Mouse (Mus musculus) ES-E14 (cell line): ENCODE data around the gene Cdkn2aipnl.

Experiments
- CHD2 ChIP-seq: IDR thresholded peaks from 2 replicates; pipeline ENCODE4 v1.6.1; 2014; ENCODE audit warnings: mild to moderate bottlenecking, low read depth, low read length, inconsistent platforms
- HCFC1 ChIP-seq: IDR thresholded peaks from 2 replicates; pipeline ENCODE4 v1.6.1; 2012; ENCODE audit warnings: low read length, inconsistent platforms, borderline replicate concordance; ENCODE audit not compliant: insufficient read depth
- MAFK ChIP-seq: IDR thresholded peaks from 2 replicates; pipeline ENCODE4 v1.6.1; 2014; ENCODE audit warnings: mild to moderate bottlenecking, low read depth, low read length, inconsistent platforms; ENCODE audit not compliant: insufficient read depth
- ZC3H11A ChIP-seq: IDR thresholded peaks from 2 replicates; pipeline ENCODE4 v1.6.1; 2012; ENCODE audit warnings: low read depth, mild to moderate bottlenecking, inconsistent platforms, low read length, borderline replicate concordance

DNA sequence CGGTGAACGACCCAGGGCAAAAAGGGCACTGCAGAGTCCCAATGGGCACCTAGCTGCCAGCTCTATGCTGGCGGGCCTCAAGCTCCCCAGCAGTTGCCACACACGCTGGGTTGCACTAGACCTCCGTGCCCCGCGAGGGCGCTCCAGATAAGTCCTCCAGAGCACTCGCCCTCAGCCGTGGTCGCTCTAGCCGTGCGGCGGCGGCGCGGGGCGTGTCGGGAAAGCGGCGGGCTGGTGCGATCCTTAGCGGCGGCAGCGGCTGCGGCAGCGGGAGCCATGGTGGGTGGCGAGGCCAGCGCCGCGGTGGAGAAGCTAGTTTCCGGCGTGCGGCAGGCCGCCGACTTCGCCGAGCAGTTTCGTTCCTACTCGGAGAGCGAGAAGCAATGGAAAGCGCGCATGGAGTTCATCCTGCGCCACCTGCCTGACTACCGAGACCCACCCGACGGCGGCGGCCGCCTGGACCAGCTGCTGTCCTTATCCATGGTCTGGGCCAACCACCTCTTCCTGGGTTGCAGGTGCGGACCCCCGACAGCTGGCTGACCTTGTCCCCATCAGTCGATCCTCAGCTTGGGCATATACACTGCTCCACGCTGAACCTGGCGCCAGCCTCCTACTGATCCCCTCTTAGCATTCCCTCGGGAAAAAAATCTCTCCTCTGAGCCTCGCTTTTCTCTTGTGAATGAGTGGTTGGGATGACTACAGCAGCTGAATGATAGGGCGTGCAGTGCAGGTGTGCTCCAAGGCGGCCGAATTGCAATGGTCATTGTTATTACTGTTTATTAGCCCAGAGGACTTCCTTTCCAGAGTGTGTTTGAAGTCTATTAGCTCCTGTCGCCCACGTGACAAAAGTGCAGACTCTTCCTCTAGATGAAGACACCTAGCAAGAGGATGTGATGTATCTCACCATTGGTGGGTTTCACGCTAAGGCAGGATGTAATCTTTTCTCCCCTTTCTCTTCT lies at the start of gene Cdkn2aipnl:
- TF ChIP-seq HCFC1 = peak; percentile 68; the same call in 1 of the 2 replicates
- TF ChIP-seq MAFK = no peak
- no peak for TF ChIP-seq CHD2
- TF ChIP-seq ZC3H11A = peak; percentile 63
